Mouse (Mus musculus) heart, postnatal 10 days (tissue): ENCODE data around the gene Zfp981. TPM values are rescaled to one million over a fixed set of nuclear protein-coding genes. Genes with fewer than 3 reads are reported as not detected.
"Not testable (repeated sequence)": the region's sequence is repeated elsewhere in the genome, so short reads cannot be mapped to it uniquely, and the experiment has no call there.

Experiments
- DNase-seq, 2 experiments: peaks; one replicate each; pipeline ENCODE4 v3.0.0; 2021
- intact Hi-C: fragments of 180-260 bp; cut with DNase I; formaldehyde crosslinking; loops from one replicate; pipeline ENCODE4 v1.15.1; 2025
- total RNA-seq, 2 experiments: library from RNA; stranded (reverse); gene quantifications; 2 replicates each; pipeline ENCODE4 v1.2.3; 2021

Gene Zfp981
- total RNA-seq, 2 experiments from 2014 or later, result 0.60 to 1.1 TPM

- DNase-seq, intact Hi-C loops: not testable (repeated sequence)
Measured at GRCm38 (mm10) chr4:146484676-146485075, 17.2 kb upstream of the Zfp981 start.

GRCm38 (mm10) chr4:146485183-146485939, 16.5 kb upstream of the Zfp981 start:
- intact Hi-C loops, DNase-seq: not testable (repeated sequence)

GRCm38 (mm10) chr4:146486753-146487152, 15.1 kb upstream of the Zfp981 start:
- DNase-seq, intact Hi-C loops: not testable (repeated sequence)

GRCm38 (mm10) chr4:146489196-146489595, 12.6 kb upstream of the Zfp981 start:
- DNase-seq, intact Hi-C loops: not testable (repeated sequence)

GRCm38 (mm10) chr4:146491993-146492392, 9.8 kb upstream of the Zfp981 start:
- intact Hi-C loops, result not testable (repeated sequence)

GRCm38 (mm10) chr4:146492439-146492838, 9.4 kb upstream of the Zfp981 start:
- intact Hi-C loops, result no loop called here
- DNase-seq, result no peak

More at GRCm38 (mm10) chr4:146491993-146492392, 9.8 kb upstream of the Zfp981 start:
- DNase-seq, result not testable (repeated sequence)

GRCm38 (mm10) chr4:146492851-146493250, 9.0 kb upstream of the Zfp981 start:
- DNase-seq, result no peak
- intact Hi-C loops, result no loop called here

- intact Hi-C loops, result not testable (repeated sequence)
Measured at GRCm38 (mm10) chr4:146493319-146493907, 8.4 kb upstream of the Zfp981 start.

GRCm38 (mm10) chr4:146494980-146495379, 6.8 kb upstream of the Zfp981 start:
- intact Hi-C loops, result no loop called here
- DNase-seq, result no peak

More at GRCm38 (mm10) chr4:146493319-146493907, 8.4 kb upstream of the Zfp981 start:
- not testable (repeated sequence) for DNase-seq

GRCm38 (mm10) chr4:146497695-146498275, 4.0 kb upstream of the Zfp981 start:
- intact Hi-C loops, DNase-seq: not testable (repeated sequence)

GRCm38 (mm10) chr4:146509029-146509428, 7.2 kb downstream of the Zfp981 start:
- intact Hi-C loops, DNase-seq: not testable (repeated sequence)

- DNase-seq, intact Hi-C loops: not testable (repeated sequence)
Measured at GRCm38 (mm10) chr4:146511871-146512270, 10.0 kb downstream of the Zfp981 start.

GRCm38 (mm10) chr4:146516474-146516873, 14.6 kb downstream of the Zfp981 start:
- intact Hi-C loops, result no loop called here
- no peak for DNase-seq

- DNase-seq, intact Hi-C loops: not testable (repeated sequence)
Measured at GRCm38 (mm10) chr4:146517150-146517549, 15.3 kb downstream of the Zfp981 start.

- intact Hi-C loops, result no loop called here
- DNase-seq, result no peak
Measured at GRCm38 (mm10) chr4:146520723-146521122, 18.9 kb downstream of the Zfp981 start.

GRCm38 (mm10) chr4:146534574-146534973, 32.7 kb downstream of the Zfp981 start:
- intact Hi-C loops, result no loop called here
- no peak for DNase-seq

- DNase-seq, result no peak
Measured at GRCm38 (mm10) chr4:146535883-146536282, 34.1 kb downstream of the Zfp981 start.

GRCm38 (mm10) chr4:146579905-146580873, 78.4 kb downstream of the Zfp981 start:
- peak in 1 of 2 experiments; percentile 0 for DNase-seq
- intact Hi-C loops, result not testable (repeated sequence)

More at GRCm38 (mm10) chr4:146535883-146536282, 34.1 kb downstream of the Zfp981 start:
- intact Hi-C loops, result no loop called here
